Mouse (Mus musculus) embryonic facial prominence, embryonic 15.5 days (tissue): Measurements from ENCODE around the gene Zmiz1. TPM values are rescaled to one million over a fixed set of nuclear protein-coding genes. Genes with fewer than 3 reads are reported as not detected.

Source experiments
- ATAC-seq: fragments of 200-750 bp; cut with Nextera tagmentation; 2 replicates; pipeline ENCODE4 v1.8.0; 2017; ENCODE audit warnings: low read depth, moderate TSS enrichment; ENCODE audit not compliant: insufficient number of reproducible peaks, low FRiP score, low TSS enrichment
- H3K27ac ChIP-seq: fragments of 300-500 bp; sonication (generic); replicated peaks from 2 replicates; pipeline ENCODE4 v1.5.1; 2015; ENCODE audit warnings: mild to moderate bottlenecking, inconsistent platforms
- H3K27me3 ChIP-seq: fragments of 300-500 bp; sonication (generic); 2 replicates; pipeline ENCODE4 v1.6.1; 2015; ENCODE audit warnings: inconsistent platforms
- H3K36me3 ChIP-seq: fragments of 300-500 bp; sonication (generic); 2 replicates; pipeline ENCODE4 v1.6.1; 2015; ENCODE audit warnings: mild to moderate bottlenecking, inconsistent platforms
- H3K4me1 ChIP-seq: fragments of 300-500 bp; sonication (generic); 2 replicates; pipeline ENCODE4 v1.6.1; 2015; ENCODE audit warnings: inconsistent platforms
- H3K4me2 ChIP-seq: fragments of 300-500 bp; sonication (generic); replicated peaks from 2 replicates; pipeline ENCODE4 v1.6.1; 2015; ENCODE audit warnings: mild to moderate bottlenecking, inconsistent platforms
- H3K4me3 ChIP-seq: fragments of 300-500 bp; sonication (generic); replicated peaks from 2 replicates; pipeline ENCODE4 v1.5.1; 2015; ENCODE audit warnings: mild to moderate bottlenecking, inconsistent platforms
- H3K9ac ChIP-seq: fragments of 300-500 bp; sonication (generic); 2 replicates; pipeline ENCODE4 v1.6.1; 2015; ENCODE audit warnings: inconsistent platforms
- H3K9me3 ChIP-seq: fragments of 300-500 bp; sonication (generic); replicated peaks from 2 replicates; pipeline ENCODE4 v1.6.1; 2016; ENCODE audit warnings: inconsistent platforms
- WGBS: fragments of 180-500 bp; shearing (Covaris S2); methylation state at CpG from one replicate; pipeline ENCODE4 v1.1.7; 2015; 5-methylcytosine and 5-hydroxymethylcytosine counted together
- polyA plus RNA-seq: library from polyadenylated mRNA; unstranded; fragments of >200 nt; fragmentation: Nextera tagmentation; extraction: Ambion mirVana; gene quantifications from 2 replicates; pipeline ENCODE4 v1.2.1, GENCODE M21; 2015

Zmiz1 gene
- polyA plus RNA-seq, 1 experiment from 2014 or later, result 40.1 TPM

DNA sequence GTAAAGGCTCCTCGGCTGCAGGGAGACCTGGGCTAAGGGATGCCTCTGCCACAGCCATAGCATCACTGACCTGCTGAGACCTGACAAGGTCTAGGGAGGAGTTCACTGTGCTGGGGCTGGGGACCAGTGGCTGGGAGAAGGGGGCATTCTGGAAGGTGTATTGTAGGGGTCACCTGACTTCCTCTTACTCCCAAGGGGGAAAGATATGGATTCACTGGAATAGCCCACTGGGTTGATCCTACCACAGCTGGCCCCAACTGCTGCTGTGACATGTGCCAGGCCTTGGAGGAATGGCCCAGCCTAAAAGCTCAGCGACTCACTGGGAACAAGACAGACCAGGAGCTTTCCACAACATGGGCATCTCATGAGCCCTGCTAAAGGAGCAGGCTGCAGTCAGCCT, 27.2 kb downstream of the Zmiz1 start:
- ATAC-seq, result no peak
- 72% methylated on average over 2 of the region's 2 CpGs for WGBS
- no peaks in the 10 kb centered on the region for H3K9me3 ChIP-seq
- H3K4me2 ChIP-seq, result no peak overlapping the region
- no peaks in the 10 kb centered on the region for H3K27me3 ChIP-seq
- no peak overlapping the region for H3K9ac ChIP-seq
- no peak overlapping the region for H3K4me3 ChIP-seq
- H3K36me3 ChIP-seq, result no peaks in the 10 kb centered on the region
- no peak overlapping the region for H3K27ac ChIP-seq
- H3K4me1 ChIP-seq, result peaks cover 65% of the 10 kb centered on the region

DNA sequence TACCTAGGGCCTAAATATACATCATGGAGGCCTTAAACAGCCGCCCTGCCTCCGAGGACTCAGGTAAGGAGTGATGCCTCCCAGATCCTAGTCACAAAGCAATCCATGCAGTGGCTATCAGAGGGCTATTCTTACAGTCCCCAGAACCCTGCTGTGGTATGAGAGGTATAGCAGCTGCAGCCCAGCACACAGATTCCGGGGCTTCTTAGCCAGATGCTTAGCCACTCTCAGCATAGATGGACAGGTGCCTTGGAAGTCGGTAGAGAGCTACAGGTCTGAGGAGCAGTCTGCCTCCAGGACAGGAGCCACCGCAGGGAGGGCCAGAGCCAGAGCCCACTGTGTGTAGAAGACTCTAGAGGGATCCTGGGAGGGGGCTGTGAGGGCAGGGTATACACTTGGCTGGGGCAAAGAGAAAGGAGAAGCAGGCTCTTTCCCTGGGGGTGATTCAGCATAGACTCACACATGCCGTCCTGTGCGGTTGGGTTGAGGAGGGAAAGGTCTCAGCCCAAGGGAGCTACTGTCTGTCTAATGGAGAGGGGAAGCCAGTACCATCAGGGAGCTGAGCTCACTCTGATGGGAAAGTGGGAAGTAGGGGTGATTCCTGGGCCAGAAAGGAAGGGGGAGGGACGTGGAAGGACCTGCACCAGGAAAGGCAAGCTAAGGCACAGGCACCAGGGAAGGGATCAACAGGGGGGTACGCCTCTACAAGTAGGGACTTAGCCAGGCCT, 27.9 kb downstream of the Zmiz1 start:
- Histone ChIP-seq H3K4me3 (no peak overlapping the region), H3K4me1 (peaks cover 58% of the 10 kb centered on the region), H3K36me3 (no peaks in the 10 kb centered on the region), H3K4me2 (no peak overlapping the region), H3K27ac (no peak overlapping the region), H3K27me3 (no peaks in the 10 kb centered on the region), H3K9ac (no peak overlapping the region), H3K9me3 (no peaks in the 10 kb centered on the region)
- 63% methylated on average over 9 of the region's 9 CpGs for WGBS
- no peak for ATAC-seq

DNA sequence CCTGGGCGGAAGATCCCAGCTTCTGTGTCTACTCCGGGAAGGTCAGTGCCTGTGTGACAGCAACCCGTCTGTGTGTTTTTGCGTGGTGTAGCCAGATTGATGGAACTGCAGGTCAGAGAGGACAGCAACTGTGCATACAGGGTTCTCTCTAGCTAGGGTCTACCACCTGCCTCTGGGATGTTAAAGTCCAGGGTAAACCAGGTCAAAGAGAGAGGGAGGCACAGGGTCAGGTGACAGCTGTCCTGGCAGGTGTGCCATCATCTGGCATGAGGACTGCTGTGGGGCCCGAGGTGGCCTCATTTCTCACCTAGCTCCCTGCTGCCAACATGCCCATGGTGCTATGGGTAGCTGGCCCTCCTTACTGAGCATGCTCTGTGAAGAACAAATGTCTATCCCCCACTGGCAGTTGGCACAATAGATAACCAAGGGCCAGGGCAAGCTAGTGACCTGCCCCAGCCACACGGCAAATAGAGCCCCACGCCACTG, 28.5 kb downstream of the Zmiz1 start:
- no peaks in the 10 kb centered on the region for H3K9me3 ChIP-seq
- no peak overlapping the region for H3K4me2 ChIP-seq
- no peak overlapping the region for H3K4me3 ChIP-seq
- peak overlapping the region; percentile 48; the same call in 1 of the 2 replicates for H3K27ac ChIP-seq
- H3K27me3 ChIP-seq, result no peaks in the 10 kb centered on the region
- no peak for ATAC-seq
- H3K36me3 ChIP-seq, result no peaks in the 10 kb centered on the region
- WGBS, result 73% methylated on average over 7 of the region's 7 CpGs
- H3K9ac ChIP-seq, result no peak overlapping the region
- peaks cover 62% of the 10 kb centered on the region for H3K4me1 ChIP-seq

DNA sequence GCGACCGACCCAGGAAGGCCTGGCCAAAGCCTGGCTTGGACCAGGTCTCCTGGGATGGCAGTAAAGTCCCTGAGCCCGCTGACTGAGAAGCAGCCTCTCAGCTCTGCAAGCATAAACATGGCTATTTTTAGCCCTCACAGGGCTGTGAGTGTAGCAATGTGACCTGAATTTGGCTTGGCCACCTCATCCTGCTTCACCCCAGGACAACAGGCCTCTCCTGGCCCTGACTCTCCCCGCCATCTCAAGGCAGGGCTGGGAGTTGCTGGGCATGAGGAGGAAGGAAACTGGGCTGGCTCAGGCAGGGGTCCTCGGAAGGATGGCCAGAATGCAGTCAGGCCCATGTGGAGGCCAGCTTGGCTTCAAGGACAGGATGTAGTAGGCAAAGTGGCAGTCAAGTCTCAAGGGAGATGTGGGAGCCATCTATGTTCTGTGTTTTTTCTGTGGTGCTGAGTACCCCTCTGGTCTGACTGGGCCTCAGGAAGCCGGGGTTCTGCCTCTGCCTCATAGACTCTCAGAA, 29.2 kb downstream of the Zmiz1 start:
- Histone ChIP-seq H3K4me2 (no peak overlapping the region), H3K9ac (no peak overlapping the region), H3K4me3 (no peak overlapping the region), H3K27ac (peak overlapping the region; percentile 48), H3K27me3 (no peaks in the 10 kb centered on the region), H3K9me3 (no peaks in the 10 kb centered on the region), H3K36me3 (no peaks in the 10 kb centered on the region), H3K4me1 (peaks cover 63% of the 10 kb centered on the region)
- ATAC-seq, result no peak; the same call in 1 of the 2 replicates
- 64% methylated on average over 6 of the region's 6 CpGs for WGBS

DNA sequence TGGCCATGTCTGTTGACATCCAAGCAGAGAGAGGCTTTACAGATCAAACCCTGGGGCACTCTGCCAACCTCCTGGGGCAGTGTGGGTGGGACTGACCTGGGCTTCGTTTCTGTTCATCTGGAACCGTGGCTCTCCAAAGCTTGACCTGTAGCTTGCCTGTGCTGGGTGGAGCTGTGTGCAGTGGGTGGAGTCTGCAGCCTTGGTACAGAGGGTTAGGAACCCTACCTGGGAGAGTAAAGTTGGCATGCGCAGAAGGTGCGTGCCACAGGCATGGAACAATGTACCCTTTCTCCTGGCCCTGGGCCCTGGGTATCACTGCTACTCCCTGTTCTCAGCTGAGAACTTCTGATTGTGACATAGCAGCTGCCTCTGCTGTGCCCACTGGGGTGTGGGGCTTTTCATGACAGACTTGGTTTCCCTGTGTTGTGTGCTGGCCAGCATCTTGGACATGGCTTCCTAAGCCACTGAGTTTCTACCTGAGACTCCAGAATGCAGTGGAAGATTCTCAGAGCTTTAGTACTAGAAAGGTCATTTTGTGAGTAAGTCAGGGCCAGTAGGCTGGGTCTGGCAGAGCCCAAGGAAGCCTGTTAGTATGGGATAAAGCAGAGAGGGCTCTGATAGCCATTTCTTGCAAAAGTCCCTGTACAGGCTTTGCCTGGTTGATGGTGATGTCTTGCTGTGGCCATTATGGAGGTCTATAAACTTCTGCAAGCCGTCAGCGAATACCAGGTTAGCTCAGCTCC, 30.5 kb downstream of the Zmiz1 start:
- WGBS, result 69% methylated on average over 6 of the region's 6 CpGs
- H3K4me1 ChIP-seq, result peaks cover 71% of the 10 kb centered on the region

DNA sequence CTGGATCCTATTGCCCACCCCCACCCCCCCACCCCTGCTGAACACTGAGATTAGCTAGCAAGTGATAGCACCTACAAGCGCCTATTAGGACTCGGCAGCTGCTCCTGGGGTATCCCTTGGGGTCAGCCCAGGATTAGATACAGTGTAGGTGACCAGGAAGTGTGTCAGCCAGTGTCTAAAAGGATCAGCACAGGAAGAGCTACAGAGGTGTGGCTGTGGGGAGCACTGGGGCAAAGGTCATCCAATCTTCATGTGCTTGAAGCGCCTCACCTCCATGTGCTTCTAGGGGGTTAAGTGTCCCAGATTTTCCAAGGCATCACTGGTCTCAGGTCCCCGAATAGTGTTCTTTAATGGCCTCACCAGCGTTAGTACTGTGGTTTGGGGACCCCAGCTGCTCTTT, 33.0 kb downstream of the Zmiz1 start:
- H3K27me3 ChIP-seq, result no peaks in the 10 kb centered on the region
- WGBS, result 85% methylated on average over 5 of the region's 5 CpGs
- H3K4me2 ChIP-seq, result no peak overlapping the region
- H3K27ac ChIP-seq, result no peak overlapping the region
- no peaks in the 10 kb centered on the region for H3K36me3 ChIP-seq
- H3K4me1 ChIP-seq, result peaks cover 74% of the 10 kb centered on the region
- ATAC-seq, result no peak
- no peak overlapping the region for H3K4me3 ChIP-seq
- H3K9me3 ChIP-seq, result no peaks in the 10 kb centered on the region
- H3K9ac ChIP-seq, result no peak overlapping the region

More for the DNA sequence above, 30.5 kb downstream of the Zmiz1 start:
- Histone ChIP-seq H3K27me3 (no peaks in the 10 kb centered on the region), H3K9me3 (no peaks in the 10 kb centered on the region), H3K4me3 (no peak overlapping the region), H3K27ac (no peak overlapping the region), H3K9ac (no peak overlapping the region), H3K36me3 (no peaks in the 10 kb centered on the region), H3K4me2 (no peak overlapping the region)
- no peak; the same call in 1 of the 2 replicates for ATAC-seq

DNA sequence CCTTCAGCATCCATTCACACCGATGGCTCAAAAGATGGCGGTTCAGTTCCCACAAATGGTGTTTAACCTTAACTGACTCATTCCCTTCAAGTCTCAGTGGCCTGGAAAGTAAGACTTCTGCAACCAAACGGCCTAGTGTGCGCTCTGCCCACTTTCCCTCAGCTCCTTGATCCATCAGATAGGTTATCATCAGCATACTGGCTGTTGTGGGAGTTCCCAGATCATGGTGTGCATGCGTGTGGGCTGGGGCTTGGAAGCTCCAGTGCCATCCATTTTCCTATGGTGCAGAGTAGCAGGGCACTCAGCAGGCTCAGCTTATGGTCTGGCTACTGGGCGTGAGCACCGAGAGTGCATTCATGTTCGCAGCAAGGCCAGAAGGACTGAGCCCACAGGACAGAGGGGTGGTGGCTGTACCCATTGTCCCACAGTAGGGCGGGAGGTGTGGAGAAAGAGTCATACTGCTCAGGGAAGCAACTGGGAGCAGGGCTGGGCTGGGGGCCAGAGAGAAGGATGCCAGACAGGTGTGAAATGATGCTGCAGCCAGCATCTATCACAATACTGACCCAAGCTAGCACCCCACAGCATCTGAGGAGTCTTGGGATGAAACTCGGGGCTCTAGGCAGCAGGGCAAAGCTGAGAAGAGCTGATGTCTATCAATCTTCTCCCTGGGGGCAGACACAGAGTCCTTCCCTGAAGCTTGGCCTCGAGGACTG, 33.7 kb downstream of the Zmiz1 start:
- Histone ChIP-seq H3K4me3 (no peak overlapping the region), H3K27me3 (no peaks in the 10 kb centered on the region), H3K4me2 (no peak overlapping the region), H3K9me3 (no peaks in the 10 kb centered on the region), H3K27ac (no peak overlapping the region), H3K36me3 (no peaks in the 10 kb centered on the region), H3K4me1 (peaks cover 74% of the 10 kb centered on the region), H3K9ac (no peak overlapping the region)
- WGBS, result 74% methylated on average over 11 of the region's 11 CpGs
- no peak for ATAC-seq

DNA sequence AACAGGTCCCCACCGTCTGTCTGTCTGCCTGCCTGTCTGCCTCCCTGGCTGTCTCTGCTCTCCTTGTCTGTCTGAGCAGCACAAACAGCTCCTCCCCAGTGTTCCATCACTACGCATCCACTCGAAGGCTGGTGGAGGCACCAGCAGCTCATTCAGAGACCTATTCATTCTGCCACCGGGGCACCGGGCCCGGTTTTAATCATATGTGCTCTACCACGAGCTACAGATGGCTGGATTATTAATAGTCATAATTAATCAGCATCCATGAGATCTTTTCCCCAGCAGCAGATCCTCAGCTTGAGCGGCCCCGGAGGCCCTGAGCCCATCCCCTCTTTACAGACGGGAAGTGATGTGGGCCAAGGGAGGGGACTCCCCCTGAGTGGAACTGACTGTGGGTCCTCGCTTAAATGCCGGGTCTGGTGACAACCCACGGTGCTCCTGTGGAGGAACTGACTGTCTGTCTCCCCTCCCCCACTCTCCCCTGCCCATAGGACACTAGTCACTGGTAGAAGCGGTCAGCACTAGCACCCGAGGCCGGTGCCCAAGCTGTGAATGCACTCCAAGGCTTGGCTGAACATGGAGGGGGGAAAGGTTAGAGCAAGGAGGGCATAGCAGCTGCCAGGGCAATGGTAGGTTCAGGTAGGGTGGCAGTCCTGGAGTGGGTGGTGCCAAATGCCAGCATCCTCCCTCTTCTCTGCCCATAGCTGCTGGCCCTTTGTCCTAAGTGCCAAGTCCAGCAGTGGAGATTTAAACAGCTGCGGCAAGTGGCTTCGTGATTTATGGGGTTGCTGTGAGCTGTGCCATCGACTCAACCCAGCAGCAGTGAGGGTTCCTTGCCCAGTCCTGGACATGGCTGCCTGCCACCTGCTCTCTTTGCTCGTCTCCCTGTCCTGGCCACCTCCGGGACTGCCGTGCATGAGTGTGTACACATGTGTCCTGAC, 34.6 kb downstream of the Zmiz1 start:
- H3K27ac ChIP-seq, result no peak overlapping the region
- H3K4me3 ChIP-seq, result no peak overlapping the region
- H3K27me3 ChIP-seq, result no peaks in the 10 kb centered on the region
- H3K9me3 ChIP-seq, result no peaks in the 10 kb centered on the region
- 60% methylated on average over 22 of the region's 22 CpGs for WGBS
- no peak overlapping the region for H3K4me2 ChIP-seq
- no peaks in the 10 kb centered on the region for H3K36me3 ChIP-seq
- H3K4me1 ChIP-seq, result peaks cover 75% of the 10 kb centered on the region
- H3K9ac ChIP-seq, result no peak overlapping the region
- no peak for ATAC-seq

DNA sequence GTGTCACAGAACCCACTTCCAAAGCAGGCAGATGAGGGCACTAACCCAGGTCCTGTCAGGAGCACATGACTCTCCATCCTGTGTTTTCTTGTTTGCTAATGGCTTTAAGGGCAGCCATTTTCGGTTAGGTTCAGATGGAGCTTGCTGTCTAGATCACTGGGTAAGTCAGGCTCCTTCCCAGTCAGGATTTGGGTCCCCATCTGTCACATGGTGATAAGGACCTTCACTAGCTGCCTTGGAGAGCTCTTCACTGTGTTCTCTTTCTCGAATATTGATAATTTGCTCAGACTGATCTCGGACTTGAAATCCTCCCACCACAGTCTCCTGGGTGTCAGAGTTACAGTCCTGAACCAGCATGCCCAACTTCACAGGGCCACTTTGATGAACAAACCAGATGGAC, 35.8 kb downstream of the Zmiz1 start:
- 75% methylated on average over 3 of the region's 3 CpGs for WGBS
- peaks cover 75% of the 10 kb centered on the region for H3K4me1 ChIP-seq
- no peak overlapping the region for H3K27ac ChIP-seq
- no peak overlapping the region for H3K4me2 ChIP-seq
- H3K27me3 ChIP-seq, result no peaks in the 10 kb centered on the region
- H3K36me3 ChIP-seq, result no peaks in the 10 kb centered on the region
- ATAC-seq, result no peak
- H3K9me3 ChIP-seq, result no peaks in the 10 kb centered on the region
- no peak overlapping the region for H3K9ac ChIP-seq
- no peak overlapping the region for H3K4me3 ChIP-seq

DNA sequence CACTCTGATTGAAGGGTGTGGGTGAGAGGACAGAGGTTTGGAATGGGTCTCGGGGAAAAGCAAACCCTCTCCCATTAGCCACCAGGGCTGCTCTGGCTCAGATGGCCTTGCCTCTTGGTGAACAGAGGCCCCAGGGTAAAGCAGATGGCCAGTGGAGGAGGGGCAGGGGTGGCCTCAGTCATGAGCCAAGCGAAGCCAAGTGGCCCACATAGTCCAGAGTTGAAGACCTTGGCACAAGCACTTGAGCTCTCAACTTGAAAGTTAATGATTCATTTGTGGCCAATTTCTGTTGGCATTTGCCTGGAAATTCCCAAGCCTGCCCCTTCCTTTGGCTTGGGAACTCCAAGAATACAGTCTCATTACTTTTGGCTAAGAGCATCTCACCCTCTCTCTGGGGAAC, 37.1 kb downstream of the Zmiz1 start:
- peaks cover 80% of the 10 kb centered on the region for H3K4me1 ChIP-seq
- ATAC-seq, result no peak
- H3K4me3 ChIP-seq, result no peak overlapping the region
- no peak overlapping the region for H3K4me2 ChIP-seq
- WGBS, result 77% methylated on average over 2 of the region's 2 CpGs
- H3K27me3 ChIP-seq, result no peaks in the 10 kb centered on the region
- no peak overlapping the region for H3K9ac ChIP-seq
- H3K9me3 ChIP-seq, result no peaks in the 10 kb centered on the region
- H3K36me3 ChIP-seq, result no peaks in the 10 kb centered on the region
- H3K27ac ChIP-seq, result no peak overlapping the region
